Mouse (Mus musculus) heart, adult 11 months (tissue): ENCODE data around the gene Klhl26.
"Not testable (repeated sequence)": the region's sequence is repeated elsewhere in the genome, so short reads cannot be mapped to it uniquely, and the experiment has no call there.

Experiments used
- DNase-seq: peaks from one replicate; pipeline ENCODE4 v3.0.0; 2022

Gene Klhl26

GRCm38 (mm10) chr8:70476333-70477268 lies at the start of gene Klhl26:
Gene Klhl26, minus strand, starts transcription at chr8:70476968.
- peak; percentile 99 for DNase-seq

GRCm38 (mm10) chr8:70522592-70523403 lies 46.0 kb upstream of the Klhl26 start:
- DNase-seq = peak; percentile 100

GRCm38 (mm10) chr8:70519606-70520005 lies 42.8 kb upstream of the Klhl26 start:
- no peak for DNase-seq

GRCm38 (mm10) chr8:70519043-70519442 lies 42.3 kb upstream of the Klhl26 start:
- no peak for DNase-seq

GRCm38 (mm10) chr8:70517940-70518643 lies 41.3 kb upstream of the Klhl26 start:
- no peak for DNase-seq

- no peak for DNase-seq
Observed at GRCm38 (mm10) chr8:70513441-70513840, 36.7 kb upstream of the Klhl26 start.

DNA sequence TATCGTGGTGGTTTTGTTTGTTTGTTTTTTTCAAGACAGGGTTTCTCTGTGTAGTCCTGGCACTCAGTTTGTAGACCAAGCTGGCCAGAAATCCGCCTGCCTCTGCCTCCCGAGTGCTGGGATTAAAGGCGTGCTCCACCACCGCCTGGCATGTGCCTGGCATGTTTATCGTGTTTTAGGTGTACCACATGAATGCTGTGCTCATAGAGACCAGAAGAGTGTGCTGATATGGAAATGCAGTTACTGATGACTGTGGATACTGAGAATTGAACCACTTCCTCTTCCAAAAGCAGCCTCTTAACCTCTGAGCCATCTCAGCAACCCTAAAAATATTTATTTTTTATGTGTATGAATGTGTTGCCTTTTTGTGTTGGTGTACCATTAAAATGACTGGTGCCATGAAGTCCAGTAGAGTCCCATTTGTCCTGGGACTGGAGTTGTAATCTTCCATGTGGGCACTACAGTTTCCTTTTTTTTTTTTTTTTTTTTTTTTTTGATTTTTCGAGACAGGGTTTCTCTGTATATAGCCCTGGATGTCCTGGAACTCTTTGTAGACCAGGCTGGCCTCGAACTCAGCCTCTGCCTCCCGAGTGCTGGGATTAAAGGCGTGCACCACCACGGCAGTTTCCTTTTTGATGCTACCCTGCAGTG lies 35.6 kb upstream of the Klhl26 start:
- no peak for DNase-seq

DNA sequence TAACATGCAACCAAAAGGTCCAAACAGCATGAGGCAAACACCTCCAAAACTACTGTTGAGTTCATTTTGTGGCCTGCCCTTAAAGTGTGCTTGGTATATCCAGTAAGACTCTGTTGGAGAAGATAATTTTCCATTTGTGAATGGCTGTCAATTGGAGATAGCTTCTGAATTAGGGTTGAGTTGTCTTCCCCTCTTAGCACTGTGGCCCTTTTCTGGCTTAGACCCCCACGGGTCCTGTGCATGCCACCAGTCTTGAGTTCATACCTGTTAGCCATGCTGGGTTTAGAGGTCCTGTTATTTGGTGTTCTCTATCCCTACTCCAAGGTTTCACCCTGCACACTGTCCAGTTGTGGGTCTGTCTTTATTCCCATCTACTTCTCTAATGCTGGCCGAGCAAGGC lies 35.0 kb upstream of the Klhl26 start:
- no peak for DNase-seq

GRCm38 (mm10) chr8:70511174-70511573 lies 34.4 kb upstream of the Klhl26 start:
- not testable (repeated sequence) for DNase-seq

- peak; percentile 100 for DNase-seq
Observed at GRCm38 (mm10) chr8:70510228-70510915, 33.6 kb upstream of the Klhl26 start, which contains the start of gene Uba52. Gene Uba52, minus strand, starts transcription at chr8:70510801.

- DNase-seq = no peak
Observed at GRCm38 (mm10) chr8:70509281-70509952, 32.6 kb upstream of the Klhl26 start.

DNA sequence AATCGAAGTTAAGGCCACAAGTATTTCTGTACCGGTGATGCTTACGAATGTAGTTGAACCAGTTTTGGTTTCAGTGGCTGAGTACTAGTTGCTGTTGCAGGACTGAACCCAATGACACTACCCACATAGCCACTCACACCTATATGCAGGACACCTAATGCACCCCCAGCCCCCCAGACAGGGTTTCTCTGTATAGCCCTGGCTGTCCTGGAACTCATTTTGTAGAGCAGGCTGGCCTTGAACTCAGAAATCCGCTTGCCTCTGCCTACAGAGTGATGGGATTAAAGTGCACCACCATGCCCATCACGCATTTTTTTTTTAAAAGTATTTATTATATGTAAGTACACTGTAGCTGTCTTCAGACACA lies 30.2 kb upstream of the Klhl26 start:
- no peak for DNase-seq

DNA sequence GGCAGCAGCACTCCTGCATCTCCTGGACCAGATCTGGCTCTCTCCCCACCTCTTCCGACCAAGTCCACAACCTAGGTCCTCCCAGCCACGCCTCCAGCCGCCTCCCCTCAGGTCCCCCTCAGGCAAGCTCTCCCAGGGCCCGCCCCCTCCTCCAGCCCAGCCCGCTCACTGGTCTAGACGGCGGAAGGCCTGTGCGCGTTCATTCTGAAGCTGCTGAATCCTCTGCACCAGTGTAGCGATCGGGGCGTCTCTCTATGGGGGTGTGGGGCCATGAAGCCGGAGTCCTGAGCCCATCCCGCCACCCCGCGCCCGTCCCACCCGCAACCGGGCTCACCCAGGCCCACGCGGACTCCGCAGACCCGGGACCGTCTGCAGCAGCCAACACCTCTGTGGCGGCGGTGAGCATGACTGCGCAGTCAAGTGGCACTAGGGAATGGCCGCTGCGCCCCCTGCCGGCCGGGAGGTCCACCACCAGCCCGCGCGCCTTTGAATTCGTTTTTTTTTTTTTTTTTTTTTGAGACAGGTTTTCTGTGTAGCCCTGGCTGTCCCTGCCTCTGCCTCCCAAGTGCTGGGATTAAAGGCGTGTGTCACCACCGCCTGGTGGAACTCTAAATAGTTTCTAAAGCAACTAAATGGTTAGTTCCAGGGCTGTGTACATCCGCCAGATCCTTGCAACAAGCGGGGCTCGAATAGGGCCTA lies 29.7 kb upstream of the Klhl26 start, which contains the start of gene Rex1bd:
TSS of gene Rex1bd (minus strand) at position 425 of the 699 bp plus-strand sequence.
- DNase-seq = peak; percentile 100

DNA sequence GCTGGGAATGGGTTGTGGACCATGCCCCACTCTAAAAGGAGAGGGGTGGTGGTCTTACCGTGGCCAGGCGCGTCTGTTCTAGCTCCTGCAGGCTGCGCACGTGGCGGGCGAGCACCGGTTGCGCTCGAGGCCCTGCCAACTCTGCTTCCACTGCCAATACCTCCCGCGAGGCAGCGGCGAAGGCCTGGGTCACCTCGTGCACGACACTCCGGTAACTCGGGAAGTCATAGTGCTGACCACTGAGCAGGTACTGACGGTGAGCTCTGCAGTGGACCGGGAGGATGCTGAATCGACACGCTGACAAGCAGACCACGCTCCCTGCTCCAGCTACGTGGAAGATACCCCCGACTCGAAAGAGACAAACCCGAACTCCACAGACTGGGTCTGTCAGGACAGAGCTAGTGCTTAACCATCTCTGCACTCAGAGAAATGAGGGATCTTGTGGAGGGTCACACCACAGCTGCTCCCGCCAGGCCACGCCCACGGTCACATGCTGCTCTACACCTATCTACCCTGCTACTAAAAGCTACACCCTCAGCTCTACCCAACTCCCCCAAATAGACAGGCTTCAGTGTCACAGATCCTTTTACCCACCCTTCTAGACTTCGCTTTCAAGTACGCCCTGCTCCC lies 29.0 kb upstream of the Klhl26 start:
- peak; percentile 95 for DNase-seq

DNA sequence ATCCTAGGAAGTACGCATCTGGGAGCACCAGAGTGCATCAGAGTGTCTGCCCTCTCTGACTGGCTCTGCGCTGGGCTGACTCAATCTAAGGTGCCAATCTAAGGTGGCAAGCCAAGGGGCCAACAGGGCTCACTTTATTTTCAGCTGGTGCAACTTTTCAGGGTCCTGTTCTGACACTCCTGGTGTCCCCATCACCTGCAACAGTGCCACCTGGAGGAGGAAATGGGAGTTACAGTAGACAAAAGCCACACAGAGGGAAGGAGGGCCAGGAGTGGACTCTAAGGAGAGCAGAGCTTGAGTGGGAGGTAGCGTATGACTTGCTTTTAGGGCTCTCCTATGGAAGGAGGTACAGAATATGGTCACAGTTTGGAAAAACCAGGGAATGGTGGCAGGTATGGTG lies 28.1 kb upstream of the Klhl26 start:
- peak; percentile 96 for DNase-seq

DNA sequence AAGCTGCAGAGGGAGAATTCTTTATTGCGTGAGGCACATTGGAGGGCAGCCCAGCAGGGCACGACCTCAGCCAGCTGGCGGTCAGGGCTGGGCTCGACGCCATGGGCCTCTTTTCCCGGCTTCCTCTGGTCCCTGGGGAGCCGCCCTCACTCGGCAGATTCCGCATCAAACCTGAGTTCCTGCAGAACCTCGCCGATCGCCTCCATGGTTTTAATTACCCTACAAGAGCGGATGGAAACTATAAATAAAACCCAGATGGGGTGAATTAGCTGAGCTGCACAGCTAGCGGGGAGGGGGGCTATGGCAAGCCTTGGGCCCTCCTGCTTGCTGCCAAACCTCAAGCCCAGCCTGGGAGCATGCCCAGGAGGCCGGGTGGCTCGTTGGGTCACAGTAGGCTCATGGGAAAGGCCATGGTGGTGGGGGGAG lies 27.5 kb upstream of the Klhl26 start:
- DNase-seq = peak; percentile 97

DNA sequence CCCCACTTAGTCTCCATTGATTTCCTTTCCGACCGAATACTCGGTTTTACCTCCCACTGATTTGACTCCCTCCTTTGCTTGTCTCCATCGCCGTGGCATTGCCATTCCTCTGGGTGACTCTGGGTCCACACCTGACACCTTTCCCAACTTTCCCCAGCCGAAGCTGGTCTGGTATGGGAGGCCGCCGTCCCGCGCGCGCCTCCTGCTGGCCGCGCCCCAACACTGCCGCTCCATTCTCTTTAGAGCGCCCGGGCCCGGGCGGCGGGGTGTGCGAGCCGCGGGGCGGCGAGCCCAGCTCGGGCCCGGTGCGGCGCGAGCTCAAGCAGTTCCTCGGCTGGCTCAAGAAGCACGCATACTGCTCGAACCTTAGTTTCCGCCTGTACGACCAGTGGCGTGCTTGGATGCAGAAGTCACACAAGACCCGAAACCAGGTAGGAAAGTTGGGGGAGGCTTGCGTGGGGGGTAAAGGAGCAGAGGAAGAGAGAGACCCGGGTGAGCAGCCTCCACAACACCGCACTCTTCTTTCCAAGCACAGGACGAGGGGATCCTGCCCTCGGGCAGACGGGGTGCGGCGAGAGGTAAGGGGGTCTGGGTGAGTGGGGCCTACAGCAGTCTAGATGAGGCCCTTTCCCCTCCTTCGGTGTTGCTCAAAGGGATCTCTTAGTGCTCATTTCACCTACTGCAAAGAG lies 26.4 kb upstream of the Klhl26 start:
- peak; percentile 97 for DNase-seq

GRCm38 (mm10) chr8:70502540-70502939 lies 25.8 kb upstream of the Klhl26 start:
- DNase-seq = no peak

DNA sequence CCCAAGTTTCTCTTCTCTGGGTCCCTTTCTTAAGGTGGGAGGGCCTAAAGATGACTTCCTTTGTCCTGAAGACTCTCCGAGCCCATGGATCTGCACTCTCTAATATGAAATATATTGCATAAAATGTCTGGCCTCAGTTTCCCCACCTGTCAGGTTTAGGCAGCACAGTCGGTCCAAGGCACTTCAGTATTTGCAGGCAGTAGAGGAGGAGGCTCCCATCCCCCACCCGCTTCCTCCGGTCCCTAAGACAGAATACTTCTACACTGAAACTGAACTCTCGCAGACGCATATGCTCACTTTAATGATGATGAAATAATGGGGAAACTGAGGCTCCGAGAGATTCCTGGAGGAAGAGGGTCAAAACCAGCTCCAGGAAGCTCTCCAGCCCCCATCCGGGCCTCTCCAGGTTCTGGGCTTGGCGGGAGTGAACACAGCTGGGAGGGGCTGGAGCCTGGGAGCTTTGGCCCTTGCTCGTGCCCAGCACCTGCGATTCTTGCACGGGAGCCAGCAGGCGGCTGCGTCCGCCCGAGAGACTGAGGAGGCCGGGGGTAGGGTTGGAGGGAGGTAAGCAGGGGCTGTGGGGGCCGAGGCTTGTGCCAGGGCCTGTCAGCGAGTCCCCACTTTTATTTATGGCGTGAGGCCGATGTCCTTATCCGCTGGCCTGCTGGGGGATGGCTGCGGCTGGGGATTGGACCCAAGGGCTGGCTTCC lies 25.2 kb upstream of the Klhl26 start:
- DNase-seq = peak; percentile 96
